In the genomic region with DNA sequence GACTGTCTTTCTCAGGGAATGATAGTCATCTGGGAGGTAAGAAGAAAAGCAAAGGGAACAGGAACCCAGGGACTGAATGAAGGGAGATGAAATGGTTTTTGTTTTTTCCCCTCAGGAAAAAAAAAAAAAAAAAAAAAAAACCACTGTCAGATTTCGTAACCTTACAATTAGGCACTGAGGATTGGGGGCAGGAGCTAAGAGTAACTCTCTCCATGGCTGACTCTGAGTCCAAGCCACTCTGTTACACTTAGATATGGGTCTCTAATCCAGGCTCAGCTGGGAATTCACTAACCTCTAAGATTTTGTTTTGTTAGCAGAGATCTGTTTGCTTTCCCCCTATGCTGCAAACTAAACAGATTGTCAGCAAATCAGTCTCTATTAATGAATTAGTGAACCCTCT, we compare ENCODE assay signal across 30 mouse cellular contexts. TPM values are rescaled to one million over a fixed set of nuclear protein-coding genes. Genes with fewer than 3 reads are reported as not detected.
A peak's percentile ranks its signal among the peaks of the same experiment; 100 is the strongest.
DNase-seq lines count a peak whose midpoint lies in the region; ATAC-seq and TF ChIP-seq lines count a peak whose summit lies in the region.
"Had no signal": no experiment of that assay in that cellular context is flagged by ENCODE, and none has a peak within 500 bp of the region (broad histone marks: within the 10 kb centered on the region; RNA-seq: fewer than 3 reads in every experiment).

No protein-coding gene starts in this region.

- H3K4me3 ChIP-seq in kidney, embryonic 14.5 days (ENCODE audit: low read length) = peak overlapping the region; percentile 76; the same call in 1 of the 2 replicates
- H3K4me3 ChIP-seq in lung, embryonic 16.5 days (ENCODE audit: low read length) = no peak overlapping the region
- H3K4me3 ChIP-seq in stomach, postnatal 0 days (ENCODE audit: low read depth, low read length) = no peak overlapping the region
- H3K4me3 ChIP-seq: hindbrain, embryonic 13.5 days; limb, embryonic 10.5 days; liver, embryonic 15.5 days; midbrain, embryonic 10.5 days; myocyte; neural tube, embryonic 13.5 days had no signal

- H3K27ac ChIP-seq in kidney, embryonic 14.5 days (ENCODE audit: low read depth, low read length) = peak overlapping the region; percentile 98
- H3K27ac ChIP-seq in lung, embryonic 16.5 days (ENCODE audit: low read length) = peak overlapping the region; percentile 94; the same call in 1 of the 2 replicates
- peak overlapping the region; percentile 94 for H3K27ac ChIP-seq in stomach, postnatal 0 days (replicated peaks)
- H3K27ac ChIP-seq: hindbrain, embryonic 13.5 days; limb, embryonic 10.5 days; liver, embryonic 15.5 days; midbrain, embryonic 10.5 days; neural tube, embryonic 13.5 days had no signal

- ATAC-seq in kidney, embryonic 14.5 days (ENCODE audit: low FRiP score, low TSS enrichment) = peak; percentile 46; the same call in 1 of the 2 replicates
- no peak for ATAC-seq in lung, embryonic 16.5 days (ENCODE audit: low read depth)
- ATAC-seq in stomach, postnatal 0 days (ENCODE audit: low FRiP score, low TSS enrichment) = no peak
- ATAC-seq: forebrain, embryonic 16.5 days; midbrain, embryonic 16.5 days; Patski had no signal

- TF ChIP-seq CTCF in stomach, postnatal 0 days (IDR thresholded peaks at IDR 0.05; ENCODE audit: low read depth) = no peak

- H3K27me3 ChIP-seq in kidney, embryonic 14.5 days (ENCODE audit: control insufficient read depth, insufficient read depth, low read length) = no peaks in the 10 kb centered on the region
- H3K27me3 ChIP-seq in lung, embryonic 16.5 days (ENCODE audit: control insufficient read depth, insufficient read depth, low read depth, low read length) = peaks cover 5% of the 10 kb centered on the region; the same call in 1 of the 2 replicates
- 0 out of 2 replicates have a peak, but pooled peaks cover 4% of the 10 kb centered on the region for H3K27me3 ChIP-seq in stomach, postnatal 0 days (ENCODE audit: control insufficient read depth, insufficient read depth, low read length)
- H3K27me3 ChIP-seq: CH12.LX had no signal

- WGBS in kidney, embryonic 14.5 days = 14% methylated on average over 1 of the region's 1 CpGs
- 43% methylated on average over 1 of the region's 1 CpGs for WGBS in lung, embryonic 16.5 days
- WGBS in stomach, postnatal 0 days = 20% methylated on average over 1 of the region's 1 CpGs

- H3K36me3 ChIP-seq in kidney, embryonic 14.5 days (ENCODE audit: control insufficient read depth, insufficient read depth, low read length) = no peaks in the 10 kb centered on the region
- no peaks in the 10 kb centered on the region for H3K36me3 ChIP-seq in lung, embryonic 16.5 days (ENCODE audit: control insufficient read depth, insufficient read depth, low read length)
- no peaks in the 10 kb centered on the region for H3K36me3 ChIP-seq in stomach, postnatal 0 days (ENCODE audit: control insufficient read depth, insufficient read depth, low read length)
- H3K36me3 ChIP-seq: G1E; hindbrain, embryonic 13.5 days; limb, embryonic 10.5 days; liver, embryonic 15.5 days; midbrain, embryonic 10.5 days; neural tube, embryonic 13.5 days had no signal

- no peak for DNase-seq in kidney, adult 9 months
- DNase-seq in lung, postnatal 4 days = no peak
- peak; percentile 10 for DNase-seq in retina, postnatal 1 day
- no peak for DNase-seq in stomach, postnatal 0 days (ENCODE audit: low spot score)
- no peak for DNase-seq in layer of hippocampus, postnatal 10 days (ENCODE audit: low spot score in 2 of 2)
- DNase-seq: adrenal gland, postnatal 36 days; B cell, adult 2 months; cerebellum, adult 9-10 months; gastrocnemius, postnatal 36 days; heart, postnatal 36 days; kidney, adult 11 months; liver; right cerebral cortex, adult 18-20 months; right cerebral cortex, postnatal 4 days; thymus, postnatal 25 days had no signal

- H3K4me2 ChIP-seq in kidney, embryonic 14.5 days (replicated peaks; ENCODE audit: low read depth, low read length) = peak overlapping the region; percentile 43; the same call in 1 of the 2 replicates
- H3K4me2 ChIP-seq in lung, embryonic 16.5 days (ENCODE audit: low read depth, low read length) = peak overlapping the region; percentile 51
- peak overlapping the region; percentile 38 for H3K4me2 ChIP-seq in stomach, postnatal 0 days (replicated peaks; ENCODE audit: low read depth)
- H3K4me2 ChIP-seq: hindbrain, embryonic 13.5 days; liver, embryonic 15.5 days; neural tube, embryonic 13.5 days had no signal

- peak overlapping the region; percentile 97; the same call in 1 of the 2 replicates for H3K9ac ChIP-seq in kidney, embryonic 14.5 days (ENCODE audit: low read depth, low read length)
- H3K9ac ChIP-seq in lung, embryonic 16.5 days (ENCODE audit: low read length) = no peak overlapping the region
- H3K9ac ChIP-seq in stomach, postnatal 0 days (ENCODE audit: low read length) = peak overlapping the region; percentile 31; the same call in 1 of the 2 replicates
- H3K9ac ChIP-seq: hindbrain, embryonic 13.5 days; liver, embryonic 15.5 days; neural tube, embryonic 13.5 days had no signal

- no peak for TF ChIP-seq EP300 in stomach, postnatal 0 days (optimal IDR thresholded peaks at IDR 0.05)

- H3K4me1 ChIP-seq in kidney, embryonic 14.5 days (ENCODE audit: control insufficient read depth, insufficient read depth, low read length) = peaks cover 17% of the 10 kb centered on the region; the same call in 1 of the 2 replicates
- peaks cover 3% of the 10 kb centered on the region; the same call in 1 of the 2 replicates for H3K4me1 ChIP-seq in lung, embryonic 16.5 days (replicated peaks; ENCODE audit: control insufficient read depth, insufficient read depth, low read length)
- H3K4me1 ChIP-seq in stomach, postnatal 0 days (replicated peaks; ENCODE audit: control insufficient read depth, insufficient read depth) = no peaks in the 10 kb centered on the region
- H3K4me1 ChIP-seq: liver, embryonic 15.5 days had no signal

- H3K9me3 ChIP-seq in kidney, embryonic 14.5 days (ENCODE audit: control insufficient read depth, low read length) = no peaks in the 10 kb centered on the region
- no peaks in the 10 kb centered on the region for H3K9me3 ChIP-seq in lung, embryonic 16.5 days (ENCODE audit: control insufficient read depth, low read length)
- no peaks in the 10 kb centered on the region for H3K9me3 ChIP-seq in stomach, postnatal 0 days (ENCODE audit: control insufficient read depth, low read length)
- H3K9me3 ChIP-seq: G1E; hindbrain, embryonic 13.5 days; limb, embryonic 10.5 days; liver, embryonic 15.5 days; midbrain, embryonic 10.5 days; neural tube, embryonic 13.5 days had no signal

RNA-seq across cellular contexts. Expression of a gene that starts 1.3 kb away (rescaled TPM):
- polyA plus RNA-seq in kidney, embryonic 14.5 days (2014; fragmentation: Nextera tagmentation; extraction: Ambion mirVana) = 331 and 384 TPM in 2 replicates
- polyA plus RNA-seq in lung, embryonic 16.5 days (2015; fragmentation: Nextera tagmentation; extraction: Ambion mirVana) = 383 and 396 TPM in 2 replicates
- polyA plus RNA-seq in stomach, postnatal 0 days (2015; fragmentation: Nextera tagmentation; extraction: Ambion mirVana) = 95.3 and 95.5 TPM in 2 replicates
- total RNA-seq in layer of hippocampus, postnatal 10 days (2021) = not detected
- total RNA-seq: CH12.LX; G1E; gastrocnemius, postnatal 36 days; layer of hippocampus, adult 18-20 months; layer of hippocampus, postnatal 25 days had no signal
- polyA plus RNA-seq: G1E; midbrain, embryonic 10.5 days; myocyte; Patski had no signal
